Mouse (Mus musculus): Measurements from ENCODE around the gene Miox. TPM values are rescaled to one million over a fixed set of nuclear protein-coding genes. Genes with fewer than 3 reads are reported as not detected.

Gene Miox
- total and polyA plus RNA-seq, 3 experiments: not detected

- Histone ChIP-seq H3K27me3 (ENCODE audit: control insufficient read depth in 1 of 2, insufficient read depth in 2 of 2, low read length in 2 of 2) (no peaks in the 10 kb centered on the region), H3K4me1 (ENCODE audit: control insufficient read depth in 1 of 2, insufficient read depth in 2 of 2, low read length in 2 of 2) (peaks cover 21% of the 10 kb centered on the region in 2 experiments)
Measured at GRCm38 (mm10) chr15:89355241-89356187, 21.3 kb downstream of the Miox start, which contains the start of the genes Lmf2 and Ncaph2. Gene Lmf2, minus strand, starts transcription at chr15:89355659. Gene Ncaph2, plus strand, starts transcription at chr15:89355719.

GRCm38 (mm10) chr15:89356372-89356771 lies 22.2 kb downstream of the Miox start:
- peak; percentile 97 for DNase-seq (ENCODE audit: low read depth, low spot score)
- Histone ChIP-seq H3K27ac (ENCODE audit: control insufficient read depth, low read depth, low read length) (peak overlapping the region; percentile 89), H3K27me3 (ENCODE audit: control insufficient read depth in 1 of 2, insufficient read depth in 2 of 2, low read length in 2 of 2) (no peaks in the 10 kb centered on the region), H3K4me3 (ENCODE audit: control insufficient read depth in 1 of 2, insufficient read depth in 1 of 2, low read depth in 2 of 2, low read length in 2 of 2) (peak overlapping the region; percentile 88 to 97), H3K36me3 (ENCODE audit: control insufficient read depth in 1 of 2, insufficient read depth in 2 of 2, low read length in 2 of 2) (peaks cover 5 to 28% of the 10 kb centered on the region in 2 experiments), H3K9me3 (replicated peaks; ENCODE audit: insufficient read depth, low read length) (no peaks in the 10 kb centered on the region), H3K9ac (ENCODE audit: control insufficient read depth, low read depth, low read length, poor library complexity, severe bottlenecking) (peak overlapping the region; percentile 96), H3K4me1 (ENCODE audit: control insufficient read depth in 1 of 2, insufficient read depth in 2 of 2, low read length in 2 of 2) (peaks cover 21% of the 10 kb centered on the region in 2 experiments), H3K79me2 (ENCODE audit: control insufficient read depth, insufficient read depth, low read length, poor library complexity) (peaks cover 49% of the 10 kb centered on the region)
- TF ChIP-seq BHLHE40 (IDR thresholded peaks at IDR 0.05; ENCODE audit: borderline replicate concordance, low read depth, low read length) (0 out of 2 replicates have a peak, but pooled peaks have one; percentile 41), USF2 (IDR thresholded peaks at IDR 0.05; ENCODE audit: borderline replicate concordance in 1 of 2, insufficient read depth in 1 of 2, low read depth in 1 of 2, low read length in 2 of 2) (no peak), JUND (IDR thresholded peaks at IDR 0.05; ENCODE audit: low read depth, low read length) (no peak), KAT2A (conservative IDR thresholded peaks at IDR 0.05; ENCODE audit: low read depth, low read length) (0 out of 2 replicates have a peak, but pooled peaks have one; percentile 30), MAFK (IDR thresholded peaks at IDR 0.05; ENCODE audit: borderline replicate concordance, low read depth, low read length) (no peak), SMC3 (IDR thresholded peaks at IDR 0.05; ENCODE audit: low read depth, low read length) (no peak), ZC3H11A (IDR thresholded peaks at IDR 0.05; ENCODE audit: low read depth, low read length) (no peak), MAX (IDR thresholded peaks at IDR 0.05; ENCODE audit: low read length) (peak; percentile 49), POLR2AphosphoS5 (IDR thresholded peaks at IDR 0.05; ENCODE audit: borderline replicate concordance, low read depth, low read length) (no peak), MYC (IDR thresholded peaks at IDR 0.05; ENCODE audit: low read depth, low read length) (no peak), UBTF (IDR thresholded peaks at IDR 0.05; ENCODE audit: borderline replicate concordance, insufficient read depth, low read depth, low read length) (no peak), SIN3A (IDR thresholded peaks at IDR 0.05; ENCODE audit: low read length) (peak; percentile 91), EP300 (IDR thresholded peaks at IDR 0.05; ENCODE audit: low read depth in 1 of 2, low read length in 2 of 2) (peak in 1 of 2 experiments; percentile 20; a peak in 1 of 4 replicates), MAZ (IDR thresholded peaks at IDR 0.05; ENCODE audit: low read depth, low read length) (peak; percentile 51; the same call in 1 of the 2 replicates), POLR2AphosphoS2 (IDR thresholded peaks at IDR 0.05; ENCODE audit: low read length) (no peak), GABPA (IDR thresholded peaks at IDR 0.05; ENCODE audit: low read depth, low read length) (no peak), GATA1 (IDR thresholded peaks at IDR 0.05; ENCODE audit: low read depth, low read length) (no peak), E2F4 (IDR thresholded peaks at IDR 0.05; ENCODE audit: borderline replicate concordance, low read depth, low read length) (no peak), ELF1 (IDR thresholded peaks at IDR 0.05; ENCODE audit: low read depth, low read length) (no peak), ZKSCAN1 (IDR thresholded peaks at IDR 0.05; ENCODE audit: low read depth, low read length) (no peak)

More at GRCm38 (mm10) chr15:89355241-89356187, 21.3 kb downstream of the Miox start, which contains the start of the genes Lmf2 and Ncaph2:
- Histone ChIP-seq H3K27ac (ENCODE audit: control insufficient read depth, low read depth, low read length) (peak within 1 kb of the TSS; percentile 89), H3K9me3 (replicated peaks; ENCODE audit: insufficient read depth, low read length) (no peaks in the 10 kb centered on the region), H3K9ac (ENCODE audit: control insufficient read depth, low read depth, low read length, poor library complexity, severe bottlenecking) (peak within 1 kb of the TSS; percentile 96), H3K36me3 (ENCODE audit: control insufficient read depth in 1 of 2, insufficient read depth in 2 of 2, low read length in 2 of 2) (peaks cover under 1 to 28% of the 10 kb centered on the region in 2 experiments), H3K4me3 (ENCODE audit: control insufficient read depth in 1 of 2, insufficient read depth in 1 of 2, low read depth in 2 of 2, low read length in 2 of 2) (peak within 1 kb of the TSS; percentile 91 to 97), H3K79me2 (ENCODE audit: control insufficient read depth, insufficient read depth, low read length, poor library complexity) (peaks cover 47% of the 10 kb centered on the region)
- DNase-seq (ENCODE audit: low read depth, low spot score): peak; percentile 97
- TF ChIP-seq ZNF384 (IDR thresholded peaks at IDR 0.05; ENCODE audit: low read depth, low read length) (peak; percentile 23; the same call in 1 of the 2 replicates), RCOR1 (IDR thresholded peaks at IDR 0.05; ENCODE audit: low read depth, low read length) (no peak), TCF12 (IDR thresholded peaks at IDR 0.05; ENCODE audit: low read depth, low read length) (peak; percentile 62), ZMIZ1 (IDR thresholded peaks at IDR 0.05; ENCODE audit: low read depth, low read length) (peak; percentile 19), KAT2A (conservative IDR thresholded peaks at IDR 0.05; ENCODE audit: low read depth, low read length) (peak; percentile 63; the same call in 1 of the 2 replicates), SIN3A (IDR thresholded peaks at IDR 0.05; ENCODE audit: low read length) (peak; percentile 89), CTCF (IDR thresholded peaks at IDR 0.05 in 2 of 3, conservative IDR thresholded peaks at IDR 0.05 in 1 of 3; ENCODE audit: control insufficient read depth in 1 of 3, insufficient read depth in 1 of 3, low read depth in 2 of 3, low read length in 3 of 3, poor library complexity in 1 of 3, severe bottlenecking in 1 of 3) (no peak), CHD1 (IDR thresholded peaks at IDR 0.05; ENCODE audit: low read depth, low read length) (0 out of 2 replicates have a peak, but pooled peaks have one; percentile 8), POLR2A (IDR thresholded peaks at IDR 0.05; ENCODE audit: control insufficient read depth in 1 of 2, insufficient read depth in 1 of 2, low read depth in 1 of 2, low read length in 2 of 2, poor library complexity in 1 of 2) (peak; percentile 76 to 77), TBP (IDR thresholded peaks at IDR 0.05; ENCODE audit: low read depth, low read length) (peak; percentile 68; the same call in 1 of the 2 replicates), CHD2 (IDR thresholded peaks at IDR 0.05; ENCODE audit: low read length) (no peak), MAZ (IDR thresholded peaks at IDR 0.05; ENCODE audit: low read depth, low read length) (peak; percentile 80; the same call in 1 of the 2 replicates), MXI1 (IDR thresholded peaks at IDR 0.05; ENCODE audit: low read depth, low read length) (peak; percentile 79), ELF1 (IDR thresholded peaks at IDR 0.05; ENCODE audit: low read depth, low read length) (peak; percentile 76), NELFE (IDR thresholded peaks at IDR 0.05; ENCODE audit: low read depth, low read length) (peak; percentile 73), HCFC1 (IDR thresholded peaks at IDR 0.05; ENCODE audit: low read depth, low read length) (peak; percentile 90), NRF1 (IDR thresholded peaks at IDR 0.05; ENCODE audit: insufficient read depth, low read depth, low read length, poor library complexity, severe bottlenecking) (no peak), POLR2AphosphoS2 (IDR thresholded peaks at IDR 0.05; ENCODE audit: low read length) (0 out of 2 replicates have a peak, but pooled peaks have one; percentile 37), E2F4 (IDR thresholded peaks at IDR 0.05; ENCODE audit: borderline replicate concordance, low read depth, low read length) (peak; percentile 48; the same call in 1 of the 2 replicates)

All from MEL (cell line).